In the genomic region with DNA sequence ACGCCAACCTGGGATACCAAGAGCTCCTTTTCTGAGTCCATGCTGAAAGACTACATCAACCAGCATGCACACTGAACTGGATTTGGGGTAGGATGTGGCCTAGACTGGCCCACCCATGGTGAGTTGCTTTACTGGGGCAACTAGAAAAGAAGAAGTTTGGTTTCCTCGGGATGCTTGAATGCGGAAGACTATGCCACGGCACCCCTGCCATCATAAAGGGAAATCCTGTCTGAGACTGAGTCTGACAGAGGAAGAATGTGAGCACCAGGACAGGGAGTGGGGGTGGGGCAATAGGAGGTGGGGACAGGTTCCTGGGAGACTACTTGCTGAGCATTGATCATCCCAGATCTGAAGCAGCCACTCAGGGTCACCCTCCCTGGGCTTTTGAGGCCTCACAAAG, we compare ENCODE assay signal across 11 mouse cellular contexts. TPM values are rescaled to one million over a fixed set of nuclear protein-coding genes. Genes with fewer than 3 reads are reported as not detected.
DNase-seq lines count a peak whose midpoint lies in the region; ATAC-seq lines count a peak whose summit lies in the region.
"Had no signal": no experiment of that assay in that cellular context is flagged by ENCODE, and none has a peak within 500 bp of the region (broad histone marks: within the 10 kb centered on the region; RNA-seq: fewer than 3 reads in every experiment).

No protein-coding gene starts in this region.

- 53% methylated on average over 4 of the region's 4 CpGs for WGBS in heart, embryonic 15.5 days
- 35% methylated on average over 4 of the region's 4 CpGs for WGBS in liver, embryonic 16.5 days (ENCODE audit: insufficient replicate concordance)
- 57% methylated on average over 4 of the region's 4 CpGs for WGBS in liver, embryonic 11.5 days
- 57% methylated on average over 4 of the region's 4 CpGs for WGBS in embryonic facial prominence, embryonic 13.5 days
- 12% methylated on average over 4 of the region's 4 CpGs for WGBS in macrophage (ENCODE audit: missing documents)

- no peak for DNase-seq in heart, adult 8-10 months (ENCODE audit: low spot score)
- DNase-seq in liver, embryonic 11.5 days (ENCODE audit: low spot score), result no peak
- DNase-seq in spleen, adult 12 weeks (ENCODE audit: low spot score), result no peak
- DNase-seq in ovary, postnatal 14 days (ENCODE audit: low spot score), result no peak
- DNase-seq: kidney, adult 11 months had no signal

- H3K9ac ChIP-seq in heart, embryonic 15.5 days, result no peak overlapping the region
- no peak overlapping the region for H3K9ac ChIP-seq in liver, embryonic 16.5 days (ENCODE audit: low read depth, low read length)
- H3K9ac ChIP-seq in liver, embryonic 11.5 days (ENCODE audit: low read depth, low read length), result no peak overlapping the region
- no peak overlapping the region for H3K9ac ChIP-seq in embryonic facial prominence, embryonic 13.5 days

- no peak overlapping the region for H3K4me2 ChIP-seq in heart, embryonic 15.5 days
- no peak overlapping the region for H3K4me2 ChIP-seq in liver, embryonic 16.5 days (ENCODE audit: low read depth, low read length)
- no peak overlapping the region for H3K4me2 ChIP-seq in liver, embryonic 11.5 days
- H3K4me2 ChIP-seq in embryonic facial prominence, embryonic 13.5 days, result no peak overlapping the region

- peak overlapping the region; percentile 76 for H3K27ac ChIP-seq in heart, embryonic 15.5 days
- H3K27ac ChIP-seq in liver, embryonic 16.5 days (ENCODE audit: low read length), result peak overlapping the region; percentile 54
- no peak overlapping the region for H3K27ac ChIP-seq in liver, embryonic 11.5 days (ENCODE audit: low read depth, low read length)
- 0 out of 2 replicates have a peak overlapping the region, but pooled peaks have one; percentile 62 for H3K27ac ChIP-seq in embryonic facial prominence, embryonic 13.5 days
- H3K27ac ChIP-seq in macrophage, result peak overlapping the region; percentile 51

- peaks cover 87% of the 10 kb centered on the region for H3K4me1 ChIP-seq in heart, embryonic 15.5 days (replicated peaks)
- peaks cover 26% of the 10 kb centered on the region for H3K4me1 ChIP-seq in liver, embryonic 16.5 days (ENCODE audit: control insufficient read depth, low read depth, low read length)
- peaks cover 48% of the 10 kb centered on the region for H3K4me1 ChIP-seq in liver, embryonic 11.5 days (replicated peaks; ENCODE audit: control insufficient read depth, insufficient read depth, low read length)
- H3K4me1 ChIP-seq in embryonic facial prominence, embryonic 13.5 days, result peaks cover 82% of the 10 kb centered on the region
- H3K4me1 ChIP-seq: megakaryocyte, embryonic 14.5 days had no signal

- H3K9me3 ChIP-seq in heart, embryonic 15.5 days (replicated peaks), result no peaks in the 10 kb centered on the region
- H3K9me3 ChIP-seq in liver, embryonic 16.5 days (replicated peaks; ENCODE audit: control insufficient read depth, low read length), result no peaks in the 10 kb centered on the region
- no peaks in the 10 kb centered on the region for H3K9me3 ChIP-seq in liver, embryonic 11.5 days (ENCODE audit: control insufficient read depth, low read length)
- H3K9me3 ChIP-seq in embryonic facial prominence, embryonic 13.5 days, result no peaks in the 10 kb centered on the region
- H3K9me3 ChIP-seq: megakaryocyte, embryonic 14.5 days had no signal

- H3K36me3 ChIP-seq in heart, embryonic 15.5 days, result no peaks in the 10 kb centered on the region
- no peaks in the 10 kb centered on the region for H3K36me3 ChIP-seq in liver, embryonic 16.5 days (ENCODE audit: control insufficient read depth, insufficient read depth)
- no peaks in the 10 kb centered on the region for H3K36me3 ChIP-seq in liver, embryonic 11.5 days (ENCODE audit: control insufficient read depth, insufficient read depth, low read length)
- peaks cover 13% of the 10 kb centered on the region for H3K36me3 ChIP-seq in embryonic facial prominence, embryonic 13.5 days
- no peaks in the 10 kb centered on the region for H3K36me3 ChIP-seq in macrophage (ENCODE audit: inconsistent target)

- H3K4me3 ChIP-seq in heart, embryonic 15.5 days, result no peak overlapping the region
- H3K4me3 ChIP-seq in liver, embryonic 16.5 days (ENCODE audit: low read depth, low read length), result no peak overlapping the region
- no peak overlapping the region for H3K4me3 ChIP-seq in liver, embryonic 11.5 days (ENCODE audit: low read depth, low read length)
- H3K4me3 ChIP-seq in embryonic facial prominence, embryonic 13.5 days, result no peak overlapping the region
- no peak overlapping the region for H3K4me3 ChIP-seq in macrophage (ENCODE audit: inconsistent target)
- H3K4me3 ChIP-seq: megakaryocyte, embryonic 14.5 days had no signal

- H3K27me3 ChIP-seq in heart, embryonic 15.5 days, result no peaks in the 10 kb centered on the region
- H3K27me3 ChIP-seq in liver, embryonic 16.5 days (ENCODE audit: control insufficient read depth, insufficient read depth, low read depth, low read length), result no peaks in the 10 kb centered on the region
- no peaks in the 10 kb centered on the region for H3K27me3 ChIP-seq in liver, embryonic 11.5 days (replicated peaks; ENCODE audit: control insufficient read depth, insufficient read depth, low read length)
- H3K27me3 ChIP-seq in embryonic facial prominence, embryonic 13.5 days, result no peaks in the 10 kb centered on the region
- H3K27me3 ChIP-seq: CH12.LX; megakaryocyte, embryonic 14.5 days had no signal

- no peak for ATAC-seq in heart, embryonic 15.5 days (replicated peaks; ENCODE audit: insufficient number of reproducible peaks, insufficient read depth, low FRiP score, low read depth)
- no peak for ATAC-seq in liver, embryonic 16.5 days (ENCODE audit: low read depth)
- ATAC-seq in liver, embryonic 11.5 days (replicated peaks; ENCODE audit: low FRiP score), result no peak
- ATAC-seq in embryonic facial prominence, embryonic 13.5 days (ENCODE audit: insufficient number of reproducible peaks, insufficient read depth, low FRiP score, low TSS enrichment, low read depth), result no peak

- peaks cover 47% of the 10 kb centered on the region for H3K79me2 ChIP-seq in macrophage (ENCODE audit: inconsistent target)

RNA-seq across cellular contexts. Expression of gene Acvr1, which starts 32.6 kb away (rescaled TPM):
- 8.6 and 8.8 TPM in 2 replicates for polyA plus RNA-seq in heart, embryonic 15.5 days (2015; fragmentation: Nextera tagmentation; extraction: Ambion mirVana)
- total RNA-seq in heart, adult 8-10 months (2022), result 10 to 100 TPM; 14.2 to 17.0 (median 15.0) TPM
- polyA plus RNA-seq in liver, embryonic 16.5 days (2015; fragmentation: Nextera tagmentation; extraction: Ambion mirVana), result 2.0 and 2.1 TPM in 2 replicates
- polyA plus RNA-seq in liver, embryonic 11.5 days (2014; fragmentation: Nextera tagmentation; extraction: Ambion mirVana), result 6.2 and 6.3 TPM in 2 replicates
- 8.9 and 12.0 TPM in 2 replicates for polyA plus RNA-seq in embryonic facial prominence, embryonic 13.5 days (2015; fragmentation: Nextera tagmentation; extraction: Ambion mirVana)
- 10 to 100 TPM in 10 of 26 experiments, 1 to 10 TPM in 16; 3.9 to 28.5 (median 9.1) TPM for total RNA-seq in macrophage (2018; cell fraction: chromatin; rRNA removed)
- 10 to 100 TPM in 18 of 26 experiments, 1 to 10 TPM in 8; 7.3 to 14.6 (median 10.6) TPM for total RNA-seq in macrophage (2018; cell fraction: cytosol; rRNA removed)
- total RNA-seq in macrophage (2018; cell fraction: nucleus; rRNA removed), result 10 to 100 TPM in 25 of 26 experiments, 1 to 10 TPM in 1; 9.7 to 24.4 (median 14.9) TPM
- 7.9 to 12.7 TPM (median 10.7 TPM) in 3 replicates for polyA plus RNA-seq in macrophage (2018)
- total RNA-seq: CH12.LX had no signal

RNA-seq across cellular contexts. Expression of gene Upp2, which starts 32.7 kb away (rescaled TPM):
- polyA plus RNA-seq in heart, embryonic 15.5 days (2015; fragmentation: Nextera tagmentation; extraction: Ambion mirVana), result 5.2 and 7.5 TPM in 2 replicates
- total RNA-seq in heart, adult 8-10 months (2022), result 1 to 10 TPM; 1.9 to 4.7 (median 3.3) TPM
- 4.6 and 5.5 TPM in 2 replicates for polyA plus RNA-seq in liver, embryonic 16.5 days (2015; fragmentation: Nextera tagmentation; extraction: Ambion mirVana)
- polyA plus RNA-seq in liver, embryonic 11.5 days (2014; fragmentation: Nextera tagmentation; extraction: Ambion mirVana), result 4.8 and 5.4 TPM in 2 replicates
- polyA plus RNA-seq in embryonic facial prominence, embryonic 13.5 days (2015; fragmentation: Nextera tagmentation; extraction: Ambion mirVana), result 11.4 and 14.1 TPM in 2 replicates
- total RNA-seq in macrophage (2018; cell fraction: chromatin; rRNA removed), result 10 to 100 TPM in 12 of 26 experiments, 1 to 10 TPM in 14; 1.6 to 28.4 (median 9.6) TPM
- total RNA-seq in macrophage (2018; cell fraction: cytosol; rRNA removed), result 1 to 10 TPM; 2.1 to 6.5 (median 3.7) TPM
- 10 to 100 TPM in 5 of 26 experiments, 1 to 10 TPM in 21; 1.2 to 14.9 (median 4.5) TPM for total RNA-seq in macrophage (2018; cell fraction: nucleus; rRNA removed)
- 2.9 to 8.3 TPM (median 4.2 TPM) in 3 replicates for polyA plus RNA-seq in macrophage (2018)
- total RNA-seq: CH12.LX had no signal
